Mouse (Mus musculus) gastrocnemius, postnatal 10 days (tissue): Measurements from ENCODE around the gene Marveld3. TPM values are rescaled to one million over a fixed set of nuclear protein-coding genes. Genes with fewer than 3 reads are reported as not detected.

Source experiments
- DNase-seq: peaks from one replicate; pipeline ENCODE4 v3.0.0; 2021; ENCODE audit warnings: mixed read lengths
- total RNA-seq, 2 experiments: library from RNA; stranded (reverse); gene quantifications; 2 replicates each; pipeline ENCODE4 v1.2.3; 2021

Gene Marveld3
- total RNA-seq, 2 experiments from 2014 or later, result 0.25 to 0.26 TPM

DNA sequence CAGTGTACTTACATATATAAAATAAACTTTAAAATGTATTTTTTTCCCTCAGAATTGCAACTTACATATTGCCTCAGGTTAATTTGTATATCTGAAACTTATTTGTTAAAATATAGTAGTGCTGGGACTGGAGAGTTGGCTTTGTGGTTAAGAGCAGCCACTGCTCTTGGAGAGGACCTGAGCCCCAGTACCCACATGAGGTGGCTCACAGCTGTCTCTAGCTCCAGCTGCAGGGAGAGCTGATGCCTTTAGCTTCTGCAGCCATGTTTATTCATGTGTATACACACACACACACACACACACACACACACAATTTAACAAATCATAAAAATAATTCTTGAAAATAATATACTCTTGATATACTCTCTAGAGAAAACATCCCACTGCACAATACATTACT lies 59.6 kb downstream of the Marveld3 start:
- DNase-seq, result no peak

Other genes with a start within 250 kb of the Marveld3 start
- gene Atxn1l, start 224.5 kb downstream of the Marveld3 start, total RNA-seq, result 10 to 100 TPM; 25.1 to 25.4 TPM
- gene Ap1g1, start 183.6 kb downstream of the Marveld3 start, total RNA-seq, result 10 to 100 TPM; 34.8 to 42.5 TPM
- 1 to 10 TPM; 3.0 to 5.2 TPM for gene Phlpp2, start 93.7 kb downstream of the Marveld3 start, total RNA-seq
- gene Tat, start 28.2 kb upstream of the Marveld3 start, total RNA-seq, result not detected
- gene Chst4, start 77.5 kb upstream of the Marveld3 start, total RNA-seq, result not detected
- 1 to 10 TPM; 6.1 to 8.2 TPM for gene Zfp612, start 117.5 kb upstream of the Marveld3 start, total RNA-seq
- gene Gm21964, start 139.0 kb upstream of the Marveld3 start, total RNA-seq, result not detected
- gene Gm17720, start 140.6 kb upstream of the Marveld3 start, total RNA-seq, result not detected
- under 1 TPM; 0.38 to 0.65 TPM for gene Calb2, start 206.0 kb upstream of the Marveld3 start, total RNA-seq